Mouse (Mus musculus): ENCODE measurements around the gene Kntc1.
A peak's percentile ranks its signal among the peaks of the same experiment; 100 is the strongest.

Kntc1 gene

GRCm38 (mm10) chr5:123816891-123817290 is 67.4 kb downstream of the Kntc1 start:
- DNase-seq, result no peak

- DNase-seq, result no peak
These were observed 69.5 kb downstream of the Kntc1 start for GRCm38 (mm10) chr5:123818941-123819577.

GRCm38 (mm10) chr5:123820501-123821263 is 71.2 kb downstream of the Kntc1 start:
- peak; percentile 23 to 26 for DNase-seq

GRCm38 (mm10) chr5:123821264-123821571 is 71.7 kb downstream of the Kntc1 start:
- no peak for DNase-seq

GRCm38 (mm10) chr5:123822706-123823105 is 73.2 kb downstream of the Kntc1 start:
- DNase-seq, result no peak

- DNase-seq, result no peak
These were observed 78.2 kb downstream of the Kntc1 start for GRCm38 (mm10) chr5:123827659-123828091.

- no peak for DNase-seq
These were observed 82.8 kb downstream of the Kntc1 start for GRCm38 (mm10) chr5:123832309-123832708.

GRCm38 (mm10) chr5:123834836-123835235 is 85.3 kb downstream of the Kntc1 start:
- DNase-seq, result no peak

- no peak for DNase-seq
These were observed 87.9 kb downstream of the Kntc1 start for GRCm38 (mm10) chr5:123837371-123837770.

GRCm38 (mm10) chr5:123842221-123842934 is 92.9 kb downstream of the Kntc1 start:
- DNase-seq, result no peak

- DNase-seq, result no peak
These were observed 93.4 kb downstream of the Kntc1 start for GRCm38 (mm10) chr5:123842935-123843282.

- DNase-seq, result no peak
These were observed 94.3 kb downstream of the Kntc1 start for GRCm38 (mm10) chr5:123843816-123844215.

GRCm38 (mm10) chr5:123844316-123844715 is 94.8 kb downstream of the Kntc1 start:
- DNase-seq, result no peak

- DNase-seq, result peak; percentile 23 to 24
These were observed 101.9 kb downstream of the Kntc1 start for GRCm38 (mm10) chr5:123851398-123851797.

- no peak for DNase-seq
These were observed 104.5 kb downstream of the Kntc1 start for GRCm38 (mm10) chr5:123853877-123854504.

- no peak for DNase-seq
These were observed 105.0 kb downstream of the Kntc1 start for GRCm38 (mm10) chr5:123854511-123854910.

- DNase-seq, result no peak
These were observed 109.3 kb downstream of the Kntc1 start for GRCm38 (mm10) chr5:123858798-123859197.

- peak; percentile 7 to 17 for DNase-seq
These were observed 113.1 kb downstream of the Kntc1 start for GRCm38 (mm10) chr5:123862374-123863350.

- DNase-seq, result no peak
These were observed 114.4 kb downstream of the Kntc1 start for GRCm38 (mm10) chr5:123863934-123864333.

- no peak for DNase-seq
These were observed 115.8 kb downstream of the Kntc1 start, which contains the start of gene Hcar2 for GRCm38 (mm10) chr5:123865365-123865764. Hcar2 (minus strand) TSS chr5:123865499.

- no peak for DNase-seq
These were observed 116.9 kb downstream of the Kntc1 start for GRCm38 (mm10) chr5:123866457-123866856.

GRCm38 (mm10) chr5:123869615-123870014 is 120.1 kb downstream of the Kntc1 start:
- DNase-seq, result no peak
